Mouse (Mus musculus) kidney, adult 2 months (tissue): ENCODE data around the gene Cfdp1.

Experiments
- CTCF ChIP-seq: fragments of 200-500 bp; conservative IDR thresholded peaks from 2 replicates; pipeline ENCODE4 v1.5.1; 2011; ENCODE audit warnings: low read depth, mild to moderate bottlenecking, control low read depth, low read length, moderate library complexity, mixed read lengths; ENCODE audit not compliant: insufficient read depth, insufficient read length
- POLR2A ChIP-seq: fragments of 200-500 bp; IDR thresholded peaks from one replicate; pipeline ENCODE4 v1.6.1; 2011; ENCODE audit warnings: low read depth, low read length, control low read depth

GRCm38 (mm10) chr8:111754088-111754487, 100.0 kb downstream of the Cfdp1 start:
- no peak for TF ChIP-seq POLR2A
- TF ChIP-seq CTCF, result no peak
